Mouse (Mus musculus) limb, embryonic 14.5 days (tissue): ENCODE data around the gene Myl6b. TPM values are rescaled to one million over a fixed set of nuclear protein-coding genes. Genes with fewer than 3 reads are reported as not detected.

Experiments
- ATAC-seq: fragments of 200-750 bp; cut with Nextera tagmentation; 2 replicates; pipeline ENCODE4 v1.8.0; 2017; ENCODE audit warnings: low read depth, moderate number of reproducible peaks, moderate TSS enrichment; ENCODE audit not compliant: low FRiP score
- DNase-seq: peaks from one replicate; pipeline ENCODE4 v3.0.0-alpha.2; 2015; ENCODE audit warnings: low spot score
- H3K27ac ChIP-seq: fragments of 300-500 bp; sonication (generic); replicated peaks from 2 replicates; pipeline ENCODE4 v1.5.1; 2014; ENCODE audit warnings: low read depth, mild to moderate bottlenecking, low read length, moderate library complexity, mixed read lengths
- H3K27me3 ChIP-seq: fragments of 300-500 bp; sonication (generic); 2 replicates; pipeline ENCODE4 v1.6.1; 2014; ENCODE audit warnings: low read length, mixed read lengths; ENCODE audit not compliant: control insufficient read depth, insufficient read depth
- H3K36me3 ChIP-seq: fragments of 300-500 bp; sonication (generic); 2 replicates; pipeline ENCODE4 v1.6.1; 2014; ENCODE audit warnings: mild to moderate bottlenecking, low read length, moderate library complexity, mixed read lengths; ENCODE audit not compliant: control insufficient read depth, insufficient read depth
- H3K4me1 ChIP-seq: fragments of 300-500 bp; sonication (generic); 2 replicates; pipeline ENCODE4 v1.6.1; 2014; ENCODE audit warnings: antibody characterized with exemption, low read length, mixed read lengths; ENCODE audit not compliant: control insufficient read depth, insufficient read depth
- H3K4me2 ChIP-seq: fragments of 300-500 bp; sonication (generic); replicated peaks from 2 replicates; pipeline ENCODE4 v1.6.1; 2014; ENCODE audit warnings: low read depth, mild to moderate bottlenecking, low read length, moderate library complexity; ENCODE audit not compliant: severe bottlenecking
- H3K4me3 ChIP-seq: fragments of 300-500 bp; sonication (generic); replicated peaks from 2 replicates; pipeline ENCODE4 v1.5.1; 2014; ENCODE audit warnings: low read length
- H3K9ac ChIP-seq: fragments of 300-500 bp; sonication (generic); 2 replicates; pipeline ENCODE4 v1.6.1; 2014; ENCODE audit warnings: mild to moderate bottlenecking, low read depth, low read length, moderate library complexity; ENCODE audit not compliant: severe bottlenecking
- H3K9me3 ChIP-seq: fragments of 300-500 bp; sonication (generic); 2 replicates; pipeline ENCODE4 v1.6.1; 2016; ENCODE audit warnings: low read length; ENCODE audit not compliant: control insufficient read depth
- POLR2A ChIP-seq: fragments of 200-500 bp; IDR thresholded peaks from 2 replicates; pipeline ENCODE4 v1.8.0; 2012; ENCODE audit warnings: inconsistent platforms, mild to moderate bottlenecking, moderate library complexity, borderline replicate concordance; ENCODE audit not compliant: insufficient read depth, insufficient read length; ENCODE audit errors: extremely low read depth
- WGBS: fragments of 180-500 bp; shearing (Covaris S2); extraction: QIAGEN DNeasy Blood & Tissue Kit; methylation state at CpG from one replicate; pipeline ENCODE4 v1.1.7; 2014; 5-methylcytosine and 5-hydroxymethylcytosine counted together
- microRNA-seq: library from miRNA; unstranded; fragments of <30 nt; microRNA quantifications from one replicate; pipeline ENCODE4, GENCODE M21; 2016
- polyA plus RNA-seq, 2 experiments: library from polyadenylated mRNA; depleted of rRNA in 1 of 2; stranded (reverse) in 1 of 2; unstranded in 1 of 2; fragments of >200 nt; fragmentation: Nextera tagmentation in 1 of 2; extraction: Ambion mirVana in 1 of 2; gene quantifications; 2 replicates each; pipeline versions ENCODE4 v1.2.1 to v1.2.3; 2012 to 2014

Gene Myl6b
- polyA plus RNA-seq, 2 experiments: 6.6 to 56.7 TPM

DNA sequence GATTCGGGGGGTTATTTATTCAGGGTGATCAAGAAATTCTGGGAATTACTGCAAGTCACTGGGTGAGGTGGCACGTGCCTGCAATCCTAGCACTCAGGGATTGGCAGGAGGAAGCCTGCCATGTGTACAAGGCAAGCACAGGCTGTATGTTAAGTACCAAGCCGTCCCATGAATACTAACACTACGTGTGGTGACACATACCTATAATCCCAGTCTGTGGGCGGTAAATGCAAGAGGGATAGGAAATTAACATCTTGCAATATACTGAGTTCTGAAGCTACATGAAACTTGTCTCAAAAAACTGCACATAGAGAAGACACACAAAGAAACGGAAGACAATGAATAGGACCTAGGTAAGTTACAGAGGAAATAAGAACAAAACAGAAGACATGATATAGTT lies 47.5 kb downstream of the Myl6b start:
- Histone ChIP-seq H3K4me3 (no peak overlapping the region), H3K36me3 (no peaks in the 10 kb centered on the region), H3K4me1 (no peaks in the 10 kb centered on the region), H3K9me3 (no peaks in the 10 kb centered on the region), H3K4me2 (no peak overlapping the region), H3K27ac (no peak overlapping the region), H3K27me3 (no peaks in the 10 kb centered on the region), H3K9ac (no peak overlapping the region)
- ATAC-seq: no peak
- no peak for DNase-seq
- 79% methylated on average over 6 of the region's 6 CpGs for WGBS
- no peak for TF ChIP-seq POLR2A

DNA sequence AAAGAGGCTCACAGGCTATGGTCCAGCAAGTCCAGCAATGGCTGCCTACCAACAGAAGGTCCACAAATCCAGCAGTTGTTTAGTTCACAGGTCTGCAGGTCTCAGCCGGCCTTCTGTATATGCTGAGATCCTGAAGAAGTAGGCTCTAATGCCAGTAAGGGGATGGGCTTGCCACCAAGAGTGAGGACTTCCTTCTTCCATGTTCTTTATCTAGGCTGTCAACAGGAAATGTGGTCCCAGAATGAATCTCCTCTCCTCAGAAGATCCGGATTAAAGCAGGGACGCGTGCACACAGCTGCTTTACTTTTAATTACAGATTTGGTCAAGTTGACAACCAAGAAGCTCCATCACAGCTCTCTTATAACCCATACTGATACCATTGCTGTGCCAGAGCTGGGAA lies 53.1 kb downstream of the Myl6b start:
- ATAC-seq (no peak), DNase-seq (no peak)
- H3K27me3 ChIP-seq: no peaks in the 10 kb centered on the region
- H3K4me2 ChIP-seq: no peak overlapping the region
- peaks cover 21% of the 10 kb centered on the region for H3K36me3 ChIP-seq
- H3K27ac ChIP-seq: no peak overlapping the region
- 89% methylated on average over 4 of the region's 4 CpGs for whole genome bisulfite sequencing
- no peaks in the 10 kb centered on the region for H3K4me1 ChIP-seq
- no peak overlapping the region for H3K4me3 ChIP-seq
- no peak overlapping the region for H3K9ac ChIP-seq
- no peaks in the 10 kb centered on the region for H3K9me3 ChIP-seq
- no peak for TF ChIP-seq POLR2A

DNA sequence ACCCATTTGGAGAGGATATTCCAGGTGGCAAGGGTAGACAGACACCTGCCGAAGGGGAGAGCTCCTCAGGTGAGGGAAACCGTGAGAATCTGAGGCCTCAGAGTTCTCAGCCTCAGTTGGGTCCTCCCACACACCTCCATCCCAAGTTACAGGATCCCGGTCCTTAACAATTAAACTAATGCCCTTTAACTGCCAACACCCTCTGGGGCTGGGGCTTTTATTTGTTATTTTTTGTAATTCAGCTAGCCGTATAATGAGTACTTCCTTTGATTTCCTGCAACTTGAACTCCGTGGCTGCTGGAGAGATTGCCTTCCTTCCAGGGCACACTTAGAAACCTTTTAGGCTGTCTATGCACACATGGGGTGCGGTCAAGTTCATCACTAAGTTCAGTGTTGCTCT lies 54.1 kb downstream of the Myl6b start:
- H3K4me2 ChIP-seq: no peak overlapping the region
- no peaks in the 10 kb centered on the region for H3K9me3 ChIP-seq
- no peak overlapping the region for H3K9ac ChIP-seq
- H3K27ac ChIP-seq: no peak overlapping the region
- no peaks in the 10 kb centered on the region for H3K27me3 ChIP-seq
- H3K4me3 ChIP-seq: no peak overlapping the region
- peaks cover 31% of the 10 kb centered on the region for H3K36me3 ChIP-seq
- WGBS: 61% methylated on average over 6 of the region's 6 CpGs
- ATAC-seq (no peak), DNase-seq (no peak)
- TF ChIP-seq POLR2A: no peak
- H3K4me1 ChIP-seq: no peaks in the 10 kb centered on the region

Small RNA genes within 50 kb of the gene (microRNA-seq; reads per million reads assigned to microRNA genes)
- gene Mir6916 (not detected), gene Mir8105 (0.69 reads per million)

Other genes starting within 250 kb of the Myl6b start
- 0.58 and 0.72 TPM in 2 replicates for gene Apon, start 244.6 kb downstream of the Myl6b start, polyA plus RNA-seq (2012; rRNA removed)
- gene Apon, start 244.6 kb downstream of the Myl6b start, polyA plus RNA-seq (2014; fragmentation: Nextera tagmentation; extraction: Ambion mirVana): 0.30 and 0.57 TPM in 2 replicates
- 0.20 and 0.32 TPM in 2 replicates for gene Apof, start 230.0 kb downstream of the Myl6b start, polyA plus RNA-seq (2012; rRNA removed)
- gene Apof, start 230.0 kb downstream of the Myl6b start, polyA plus RNA-seq (2014; fragmentation: Nextera tagmentation; extraction: Ambion mirVana): not detected in 2 replicates
- 20.5 and 22.1 TPM in 2 replicates for gene Stat2, start 228.1 kb downstream of the Myl6b start, polyA plus RNA-seq (2012; rRNA removed)
- gene Stat2, start 228.1 kb downstream of the Myl6b start, polyA plus RNA-seq (2014; fragmentation: Nextera tagmentation; extraction: Ambion mirVana): 12.9 and 13.2 TPM in 2 replicates
- 0.18 and 0.31 TPM in 2 replicates for gene Il23a, start 199.9 kb downstream of the Myl6b start, polyA plus RNA-seq (2012; rRNA removed)
- gene Il23a, start 199.9 kb downstream of the Myl6b start, polyA plus RNA-seq (2014; fragmentation: Nextera tagmentation; extraction: Ambion mirVana): 0.28 TPM in 1 of 2 replicates, not detected in the other
- 49.7 and 58.0 TPM in 2 replicates for gene Pan2, start 195.3 kb downstream of the Myl6b start, polyA plus RNA-seq (2012; rRNA removed)
- gene Pan2, start 195.3 kb downstream of the Myl6b start, polyA plus RNA-seq (2014; fragmentation: Nextera tagmentation; extraction: Ambion mirVana): 26.6 and 31.1 TPM in 2 replicates
- 129 and 169 TPM in 2 replicates for gene Cnpy2, start 176.2 kb downstream of the Myl6b start, polyA plus RNA-seq (2012; rRNA removed)
- 378 and 387 TPM in 2 replicates for gene Cnpy2, start 176.2 kb downstream of the Myl6b start, polyA plus RNA-seq (2014; fragmentation: Nextera tagmentation; extraction: Ambion mirVana)
- gene Cs, start 161.0 kb downstream of the Myl6b start, polyA plus RNA-seq (2012; rRNA removed): 131 and 149 TPM in 2 replicates
- gene Cs, start 161.0 kb downstream of the Myl6b start, polyA plus RNA-seq (2014; fragmentation: Nextera tagmentation; extraction: Ambion mirVana): 173 and 174 TPM in 2 replicates
- gene Coq10a, start 129.7 kb downstream of the Myl6b start, polyA plus RNA-seq (2012; rRNA removed): 38.9 and 43.5 TPM in 2 replicates
- gene Coq10a, start 129.7 kb downstream of the Myl6b start, polyA plus RNA-seq (2014; fragmentation: Nextera tagmentation; extraction: Ambion mirVana): 19.4 and 21.5 TPM in 2 replicates
- gene Ankrd52, start 121.6 kb downstream of the Myl6b start, polyA plus RNA-seq (2012; rRNA removed): 50.7 and 59.8 TPM in 2 replicates
- 11.3 and 11.9 TPM in 2 replicates for gene Ankrd52, start 121.6 kb downstream of the Myl6b start, polyA plus RNA-seq (2014; fragmentation: Nextera tagmentation; extraction: Ambion mirVana)
- 0.39 and 0.55 TPM in 2 replicates for gene Slc39a5, start 97.5 kb downstream of the Myl6b start, polyA plus RNA-seq (2012; rRNA removed)
- gene Slc39a5, start 97.5 kb downstream of the Myl6b start, polyA plus RNA-seq (2014; fragmentation: Nextera tagmentation; extraction: Ambion mirVana): 0.14 TPM in 1 of 2 replicates, not detected in the other
- gene Nabp2, start 87.2 kb downstream of the Myl6b start, polyA plus RNA-seq (2012; rRNA removed): 38.9 and 42.3 TPM in 2 replicates
- 68.6 and 71.9 TPM in 2 replicates for gene Nabp2, start 87.2 kb downstream of the Myl6b start, polyA plus RNA-seq (2014; fragmentation: Nextera tagmentation; extraction: Ambion mirVana)
- gene Rnf41, start 87.0 kb downstream of the Myl6b start, polyA plus RNA-seq (2012; rRNA removed): 37.0 and 38.1 TPM in 2 replicates
- gene Rnf41, start 87.0 kb downstream of the Myl6b start, polyA plus RNA-seq (2014; fragmentation: Nextera tagmentation; extraction: Ambion mirVana): 35.7 and 36.1 TPM in 2 replicates
- 216 and 219 TPM in 2 replicates for gene Smarcc2, start 39.4 kb downstream of the Myl6b start, polyA plus RNA-seq (2012; rRNA removed)
- gene Smarcc2, start 39.4 kb downstream of the Myl6b start, polyA plus RNA-seq (2014; fragmentation: Nextera tagmentation; extraction: Ambion mirVana): 98.0 and 110 TPM in 2 replicates
- gene Myl6, start 4.5 kb downstream of the Myl6b start, polyA plus RNA-seq (2012; rRNA removed): 1,142 and 1,623 TPM in 2 replicates
- 1,081 and 1,105 TPM in 2 replicates for gene Myl6, start 4.5 kb downstream of the Myl6b start, polyA plus RNA-seq (2014; fragmentation: Nextera tagmentation; extraction: Ambion mirVana)
- gene Esyt1, start 27.2 kb upstream of the Myl6b start, polyA plus RNA-seq (2012; rRNA removed): 51.3 and 59.6 TPM in 2 replicates
- gene Esyt1, start 27.2 kb upstream of the Myl6b start, polyA plus RNA-seq (2014; fragmentation: Nextera tagmentation; extraction: Ambion mirVana): 35.8 and 37.9 TPM in 2 replicates
- 15.2 and 17.2 TPM in 2 replicates for gene Zc3h10, start 49.1 kb upstream of the Myl6b start, polyA plus RNA-seq (2012; rRNA removed)
- 13.7 and 14.5 TPM in 2 replicates for gene Zc3h10, start 49.1 kb upstream of the Myl6b start, polyA plus RNA-seq (2014; fragmentation: Nextera tagmentation; extraction: Ambion mirVana)
- gene Rpl41, start 50.6 kb upstream of the Myl6b start, polyA plus RNA-seq (2012; rRNA removed): 2,621 and 3,931 TPM in 2 replicates
- 4,572 and 4,920 TPM in 2 replicates for gene Rpl41, start 50.6 kb upstream of the Myl6b start, polyA plus RNA-seq (2014; fragmentation: Nextera tagmentation; extraction: Ambion mirVana)
- gene Pa2g4, start 67.3 kb upstream of the Myl6b start, polyA plus RNA-seq (2012; rRNA removed): 111 and 186 TPM in 2 replicates
- gene Pa2g4, start 67.3 kb upstream of the Myl6b start, polyA plus RNA-seq (2014; fragmentation: Nextera tagmentation; extraction: Ambion mirVana): 207 and 210 TPM in 2 replicates
- 17.5 and 18.2 TPM in 2 replicates for gene Erbb3, start 91.0 kb upstream of the Myl6b start, polyA plus RNA-seq (2012; rRNA removed)
- gene Erbb3, start 91.0 kb upstream of the Myl6b start, polyA plus RNA-seq (2014; fragmentation: Nextera tagmentation; extraction: Ambion mirVana): 19.6 and 21.1 TPM in 2 replicates
- 1,619 and 1,662 TPM in 2 replicates for gene Rps26, start 128.1 kb upstream of the Myl6b start, polyA plus RNA-seq (2012; rRNA removed)
- gene Rps26, start 128.1 kb upstream of the Myl6b start, polyA plus RNA-seq (2014; fragmentation: Nextera tagmentation; extraction: Ambion mirVana): 1,135 and 1,177 TPM in 2 replicates
- gene Ikzf4, start 147.3 kb upstream of the Myl6b start, polyA plus RNA-seq (2012; rRNA removed): 8.0 and 10.3 TPM in 2 replicates
- gene Ikzf4, start 147.3 kb upstream of the Myl6b start, polyA plus RNA-seq (2014; fragmentation: Nextera tagmentation; extraction: Ambion mirVana): 4.6 and 5.2 TPM in 2 replicates
- 17.0 and 17.7 TPM in 2 replicates for gene Suox, start 175.4 kb upstream of the Myl6b start, polyA plus RNA-seq (2012; rRNA removed)
- gene Suox, start 175.4 kb upstream of the Myl6b start, polyA plus RNA-seq (2014; fragmentation: Nextera tagmentation; extraction: Ambion mirVana): 13.1 and 16.3 TPM in 2 replicates
- 88.3 and 96.3 TPM in 2 replicates for gene Rab5b, start 197.6 kb upstream of the Myl6b start, polyA plus RNA-seq (2012; rRNA removed)
- 78.8 and 86.9 TPM in 2 replicates for gene Rab5b, start 197.6 kb upstream of the Myl6b start, polyA plus RNA-seq (2014; fragmentation: Nextera tagmentation; extraction: Ambion mirVana)
- gene Pmel, start 205.5 kb upstream of the Myl6b start, polyA plus RNA-seq (2012; rRNA removed): 3.7 and 3.8 TPM in 2 replicates
- gene Pmel, start 205.5 kb upstream of the Myl6b start, polyA plus RNA-seq (2014; fragmentation: Nextera tagmentation; extraction: Ambion mirVana): 4.6 and 5.5 TPM in 2 replicates
- 132 and 148 TPM in 2 replicates for gene Cdk2, start 206.3 kb upstream of the Myl6b start, polyA plus RNA-seq (2012; rRNA removed)
- gene Cdk2, start 206.3 kb upstream of the Myl6b start, polyA plus RNA-seq (2014; fragmentation: Nextera tagmentation; extraction: Ambion mirVana): 106 and 115 TPM in 2 replicates
- gene Dgka, start 246.2 kb upstream of the Myl6b start, polyA plus RNA-seq (2012; rRNA removed): 23.0 and 26.6 TPM in 2 replicates
- 18.4 and 19.9 TPM in 2 replicates for gene Dgka, start 246.2 kb upstream of the Myl6b start, polyA plus RNA-seq (2014; fragmentation: Nextera tagmentation; extraction: Ambion mirVana)
- gene Pym1, start 249.2 kb upstream of the Myl6b start, polyA plus RNA-seq (2012; rRNA removed): 49.9 and 60.3 TPM in 2 replicates
- gene Pym1, start 249.2 kb upstream of the Myl6b start, polyA plus RNA-seq (2014; fragmentation: Nextera tagmentation; extraction: Ambion mirVana): 36.0 and 36.8 TPM in 2 replicates